Mouse (Mus musculus): ENCODE results near the gene Lin7a. TPM values are rescaled to one million over a fixed set of nuclear protein-coding genes. Genes with fewer than 3 reads are reported as not detected.
A peak's percentile ranks its signal among the peaks of the same experiment; 100 is the strongest.

Lin7a gene
- total RNA-seq, 4 experiments from 2014 or later, result 3.9 to 5.9 (median 4.6) TPM

DNA sequence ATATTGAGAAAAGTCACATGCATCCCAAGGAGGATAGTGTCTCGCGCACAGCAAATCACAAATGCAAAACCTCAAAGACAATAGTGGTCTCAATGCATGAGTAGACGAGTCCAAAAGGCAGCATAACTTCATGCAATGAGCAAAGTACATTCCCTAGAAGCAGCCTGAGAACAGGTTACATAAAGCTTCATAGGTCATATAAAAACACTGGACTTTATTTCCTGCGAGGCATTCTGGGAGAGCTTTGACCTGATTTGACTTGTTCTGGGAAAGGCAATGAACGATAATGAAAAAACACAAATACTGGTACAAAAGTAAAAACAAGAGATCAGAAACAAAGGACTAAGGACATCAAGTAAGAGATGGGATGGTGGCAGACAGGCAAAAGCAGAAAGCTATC lies 54.1 kb downstream of the Lin7a start:
- DNase-seq, result no peak

DNA sequence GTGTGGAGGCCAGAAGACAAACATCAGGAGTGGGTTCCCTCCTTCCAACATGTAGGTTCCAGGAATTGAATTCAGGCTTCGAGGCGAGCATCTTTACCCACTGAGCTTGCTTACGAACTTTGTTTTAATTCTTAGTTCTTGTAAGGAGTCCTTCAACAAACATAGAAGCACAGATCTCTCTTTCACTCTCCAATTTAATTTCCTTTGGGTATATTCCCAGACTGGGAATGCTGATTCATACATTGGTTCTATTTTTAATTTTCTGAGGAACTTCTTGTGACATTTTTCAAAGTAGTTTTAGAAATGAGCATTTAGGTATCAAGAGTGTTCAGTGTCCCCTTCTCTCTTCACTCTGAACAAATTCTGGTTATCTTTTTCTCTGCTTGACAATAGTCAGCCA lies 68.0 kb downstream of the Lin7a start:
- DNase-seq, result no peak

DNA sequence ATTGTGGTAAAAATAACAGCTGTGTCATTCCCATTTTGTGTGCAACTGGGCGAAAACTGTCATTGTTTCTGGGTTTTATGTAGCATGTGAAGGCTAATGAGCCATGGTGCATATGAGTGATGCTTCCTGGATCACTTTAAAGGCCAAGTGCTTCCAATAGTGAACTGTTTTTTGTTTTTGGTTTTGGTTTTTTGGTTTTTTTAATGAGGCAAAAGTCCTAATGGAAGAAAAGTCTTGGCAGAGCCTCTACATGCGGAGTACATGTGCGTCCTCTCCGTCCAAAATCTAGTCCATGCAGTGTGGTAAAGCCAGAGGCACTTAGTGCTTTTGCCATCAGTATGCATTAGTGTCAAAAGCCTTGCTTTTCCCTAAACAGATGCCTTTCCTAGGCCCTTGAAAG lies 69.7 kb downstream of the Lin7a start:
- DNase-seq, result no peak

DNA sequence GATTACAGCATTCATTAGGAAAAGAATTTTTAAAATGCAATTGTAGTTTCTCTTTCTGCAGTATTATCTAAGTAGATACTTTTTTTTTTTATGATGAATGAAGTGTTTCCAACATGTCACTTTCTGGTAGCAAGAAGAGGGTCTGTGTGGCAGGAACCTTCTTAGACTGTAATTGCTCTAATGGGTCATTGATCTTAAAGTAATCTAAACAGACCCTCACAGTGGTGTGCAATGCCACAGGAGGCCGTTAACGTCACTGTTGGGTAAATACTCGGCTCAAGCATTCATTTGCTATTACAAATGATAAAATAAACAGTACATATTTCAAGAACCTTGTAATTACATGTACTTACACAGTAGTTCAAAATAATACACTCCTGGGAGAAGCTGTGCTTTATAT lies 72.7 kb downstream of the Lin7a start:
- no peak for DNase-seq

DNA sequence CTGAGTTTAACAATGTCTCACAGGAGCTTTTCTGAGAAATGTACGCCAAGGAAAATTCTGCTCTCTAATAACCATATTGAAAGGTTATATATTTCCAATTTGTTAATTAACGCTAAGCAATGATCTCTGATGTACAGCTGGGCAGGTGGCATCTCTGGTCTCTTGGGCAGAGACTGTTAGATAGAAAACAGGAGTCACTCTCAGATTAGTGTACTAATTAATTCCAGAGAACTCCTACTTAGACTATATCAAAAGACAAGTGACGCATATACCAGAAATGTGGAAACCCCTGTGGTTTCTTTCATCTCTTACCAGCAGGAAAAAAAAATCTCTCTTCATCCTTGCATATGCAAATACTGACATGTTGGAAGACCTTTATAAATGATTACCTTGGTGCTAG lies 76.4 kb downstream of the Lin7a start:
- no peak for DNase-seq

DNA sequence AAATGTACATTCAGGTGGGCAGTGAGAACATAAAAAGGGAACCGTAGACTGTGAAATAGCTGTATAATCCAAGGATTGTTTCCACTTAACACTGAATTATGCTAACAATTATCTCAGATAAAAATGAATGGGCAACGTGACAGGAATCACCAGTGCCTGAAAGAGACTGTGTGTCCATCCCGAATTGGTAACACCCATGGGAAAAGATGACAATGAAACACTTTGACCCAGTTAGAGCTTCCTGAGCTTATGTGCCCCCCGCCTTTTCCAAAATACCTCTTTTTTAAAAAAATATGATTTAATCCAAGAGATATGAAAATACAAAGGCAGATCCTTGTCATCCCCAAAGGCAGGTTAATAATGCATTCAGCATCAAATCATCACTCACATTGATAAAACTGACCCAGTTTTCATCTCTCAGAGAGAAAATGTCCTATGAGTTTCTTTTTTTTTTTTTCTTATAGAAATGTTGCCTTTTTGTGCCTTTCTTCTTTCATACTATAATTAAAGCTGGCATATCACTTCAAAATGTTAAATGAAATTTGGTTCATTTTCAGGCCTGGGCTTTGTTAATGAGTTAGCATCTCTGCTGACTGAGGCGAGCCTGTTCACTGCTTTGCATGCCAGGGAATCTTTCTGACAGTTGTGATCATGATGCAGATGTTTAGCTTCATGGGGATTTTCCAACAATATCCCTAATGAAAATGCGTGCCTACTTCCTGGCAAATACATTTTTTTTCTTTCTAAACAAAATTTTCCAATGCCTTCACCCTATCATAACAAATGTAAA lies 80.4 kb downstream of the Lin7a start:
- no peak for DNase-seq

DNA sequence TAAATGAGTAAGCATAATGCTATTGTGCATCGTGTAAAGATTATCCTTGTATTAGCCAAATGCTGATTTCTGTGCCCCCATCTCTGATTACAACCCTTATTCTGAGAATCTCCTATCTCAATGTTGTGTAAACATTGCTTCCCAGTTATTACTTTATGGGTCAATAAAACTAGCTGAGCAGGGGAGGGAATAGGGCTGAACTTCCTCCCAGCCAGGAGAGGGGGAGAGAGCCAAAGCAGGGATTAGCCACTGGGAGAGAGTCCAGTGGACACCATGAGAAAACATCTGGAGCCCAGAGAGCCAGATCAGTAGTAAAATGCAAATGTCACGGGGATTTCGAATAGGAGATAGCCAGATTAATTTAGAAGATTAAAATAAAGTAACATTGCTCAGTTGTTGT lies 82.0 kb downstream of the Lin7a start:
- DNase-seq, result no peak

DNA sequence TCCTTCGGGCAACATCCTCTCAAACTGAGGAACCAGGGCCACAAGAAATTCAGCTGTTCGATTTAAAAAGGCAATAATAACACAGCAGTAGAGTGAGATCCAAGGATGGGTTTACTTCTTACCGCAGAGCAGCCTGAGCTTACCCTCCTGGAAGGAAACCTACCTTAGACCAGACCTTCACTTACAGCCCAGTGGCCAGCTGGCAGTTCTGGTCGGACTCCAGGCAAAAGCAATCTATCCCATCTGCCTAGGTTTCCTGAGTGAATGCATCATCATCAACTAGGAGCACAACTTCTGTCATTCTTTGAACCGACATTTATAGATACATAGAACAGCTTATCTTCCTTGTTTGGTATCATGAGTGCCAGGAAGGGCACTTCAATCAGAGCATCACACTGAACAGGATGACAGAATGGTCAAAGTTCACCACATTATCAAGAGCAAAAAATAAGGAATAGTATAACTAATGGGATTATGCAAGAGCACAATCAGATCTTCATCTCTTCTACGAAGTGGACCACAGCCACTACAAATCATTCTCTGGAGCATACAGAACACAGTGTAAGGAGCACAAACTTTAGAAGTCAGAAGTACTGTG lies 87.1 kb downstream of the Lin7a start:
- no peak for DNase-seq

DNA sequence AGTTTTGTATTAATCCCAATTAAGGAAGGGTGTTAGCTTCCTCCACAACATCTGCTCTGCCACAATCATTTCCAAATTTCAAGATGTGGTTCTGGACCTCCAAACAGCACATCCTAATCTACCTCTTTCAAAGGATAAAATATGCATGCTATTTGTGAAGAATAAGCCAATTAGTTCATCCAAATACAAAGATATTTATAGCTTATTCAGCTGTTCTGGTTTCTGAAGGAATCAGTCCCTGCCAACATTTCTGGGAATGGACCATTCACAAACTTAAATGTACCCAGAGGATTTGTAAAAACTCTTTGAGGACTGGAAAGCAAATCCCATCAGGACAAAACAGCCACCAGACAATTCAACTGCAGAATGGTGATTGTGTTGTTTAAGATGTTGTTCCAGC lies 87.8 kb downstream of the Lin7a start:
- DNase-seq, result no peak

DNA sequence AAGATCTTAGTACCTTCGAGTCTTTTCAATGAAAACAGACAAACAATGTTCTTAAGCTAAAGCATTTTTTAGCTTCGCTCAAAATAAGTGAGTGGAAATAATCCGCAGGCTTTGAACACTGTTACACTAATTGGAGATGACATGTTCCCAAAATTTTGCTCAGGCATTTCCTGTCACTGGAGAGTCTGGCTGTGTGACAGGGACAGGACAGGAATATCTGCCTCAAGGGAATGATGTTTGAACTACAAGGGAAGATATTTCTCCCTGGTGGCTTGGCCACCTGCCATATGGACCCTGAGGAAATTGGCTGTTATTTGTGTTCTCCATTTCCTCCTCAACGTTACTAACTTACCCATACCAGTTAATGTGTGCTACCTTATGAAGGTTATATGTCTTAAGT lies 90.1 kb downstream of the Lin7a start:
- DNase-seq, result no peak

DNA sequence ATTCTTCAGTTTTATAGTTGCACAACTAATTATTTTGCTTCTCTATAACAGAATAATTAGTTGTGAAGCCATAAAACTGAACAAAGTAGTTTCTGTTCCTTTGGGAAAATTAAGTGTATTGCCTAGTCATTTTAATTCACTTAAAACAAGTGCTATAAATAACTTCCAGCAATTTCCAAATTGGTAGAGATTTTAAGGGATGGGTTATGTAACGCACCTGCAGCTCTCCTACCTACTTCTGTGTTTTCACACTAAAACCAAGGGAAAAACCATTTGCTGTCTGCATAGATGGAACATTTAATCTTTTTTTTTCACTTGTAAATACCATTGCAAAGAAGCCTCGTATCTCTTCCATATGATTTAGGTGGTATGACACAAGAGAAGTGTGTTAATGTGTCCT lies 90.5 kb downstream of the Lin7a start:
- no peak for DNase-seq

DNA sequence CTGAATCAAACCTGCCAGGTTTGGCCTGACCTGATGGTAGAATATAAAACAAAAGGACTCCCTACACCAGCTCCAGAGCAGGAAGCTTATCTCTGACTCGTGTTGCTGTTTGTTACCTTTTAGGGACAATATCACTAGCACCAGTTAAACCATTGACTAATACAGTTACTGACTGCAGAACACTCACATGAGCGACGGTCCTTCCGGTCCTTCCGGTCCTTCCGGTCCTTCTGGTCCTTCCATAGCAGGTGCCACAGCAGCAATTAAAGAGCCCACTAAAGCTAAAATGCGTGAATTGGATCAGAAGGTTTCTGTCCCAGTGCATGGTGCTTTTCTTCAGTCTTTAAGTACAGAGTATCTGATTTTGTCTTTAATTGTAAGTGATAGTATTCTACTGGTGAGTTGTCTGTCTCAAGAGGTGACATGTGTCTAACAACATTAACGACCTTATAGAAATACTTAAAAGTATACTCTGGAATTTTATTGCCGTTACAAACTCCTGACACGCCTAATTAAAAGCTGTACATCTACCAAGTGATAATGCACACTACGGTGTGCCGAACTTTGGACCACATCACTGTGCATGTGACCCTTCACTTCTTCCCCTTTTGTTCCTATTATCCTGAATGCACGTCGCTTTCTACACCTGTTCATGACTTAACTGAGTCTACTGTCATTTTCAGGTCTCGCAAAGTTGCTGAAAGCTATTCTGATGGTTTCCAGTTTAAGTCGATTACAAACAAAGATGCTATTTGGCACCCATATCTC lies 91.7 kb downstream of the Lin7a start:
- DNase-seq, result no peak

DNA sequence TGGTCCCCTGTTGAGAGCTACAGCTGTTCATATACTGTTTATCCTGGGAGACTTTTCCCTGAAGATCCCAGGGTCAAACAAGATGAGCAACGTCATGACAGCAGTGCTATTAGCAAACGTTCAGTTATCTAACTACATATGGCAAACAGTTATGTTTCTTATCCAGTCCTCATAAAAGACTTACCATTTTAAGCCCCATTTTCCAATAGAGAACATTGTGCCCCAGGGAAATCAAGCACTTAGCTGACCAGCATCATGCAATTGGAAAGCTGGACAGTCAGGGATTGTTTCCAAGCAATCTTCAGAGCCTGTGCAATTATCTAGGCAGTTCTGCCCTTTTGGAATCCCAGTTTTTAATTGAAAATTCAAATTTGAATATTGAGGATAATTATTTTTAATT lies 105.7 kb downstream of the Lin7a start:
- no peak for DNase-seq

DNA sequence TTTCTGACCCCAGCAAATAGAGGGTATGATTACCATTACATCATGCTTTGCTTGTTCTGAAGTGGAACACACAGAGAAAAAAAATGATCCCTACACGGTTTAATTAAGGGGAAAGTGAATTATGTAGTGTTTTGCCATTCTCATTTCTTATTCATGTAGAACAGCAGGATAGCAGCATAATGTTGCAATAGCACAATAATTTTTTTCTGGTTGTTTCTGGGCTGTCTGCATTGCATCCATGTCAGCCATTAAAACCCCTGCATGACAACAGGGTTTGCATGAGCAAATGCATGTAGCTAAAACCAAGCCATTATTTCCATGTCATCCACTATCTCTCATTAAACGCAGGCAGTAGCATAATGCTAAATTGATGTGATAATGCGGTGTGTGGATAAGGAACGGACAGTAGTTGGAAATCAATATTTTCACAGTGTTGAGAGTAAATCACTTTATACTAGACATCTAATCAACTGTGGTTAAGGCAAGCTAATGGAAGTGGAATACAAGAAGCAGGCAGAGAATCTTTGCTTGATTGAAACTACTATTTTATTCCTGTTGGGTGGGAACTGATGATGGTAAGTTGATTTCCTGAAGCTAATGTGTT lies 109.8 kb downstream of the Lin7a start:
- no peak for DNase-seq

DNA sequence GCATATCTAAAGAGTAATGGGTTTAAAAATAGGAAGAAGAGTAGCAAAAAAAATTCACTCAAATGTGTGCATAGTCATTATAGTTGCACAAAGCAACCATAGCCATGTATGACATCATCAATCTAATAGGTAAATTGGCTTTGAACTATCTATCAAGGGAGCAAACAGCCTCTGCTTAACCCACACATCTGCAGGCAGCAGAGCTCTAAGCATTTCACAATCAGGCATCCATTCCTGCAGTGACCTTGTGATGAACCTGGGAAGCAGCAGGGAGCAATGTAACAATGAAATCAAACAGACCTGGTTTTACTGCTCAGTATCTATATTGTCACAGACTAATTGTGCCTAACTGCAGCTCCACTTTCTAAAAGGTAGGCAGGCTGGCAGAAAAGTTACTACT lies 112.3 kb downstream of the Lin7a start:
- DNase-seq, result no peak

DNA sequence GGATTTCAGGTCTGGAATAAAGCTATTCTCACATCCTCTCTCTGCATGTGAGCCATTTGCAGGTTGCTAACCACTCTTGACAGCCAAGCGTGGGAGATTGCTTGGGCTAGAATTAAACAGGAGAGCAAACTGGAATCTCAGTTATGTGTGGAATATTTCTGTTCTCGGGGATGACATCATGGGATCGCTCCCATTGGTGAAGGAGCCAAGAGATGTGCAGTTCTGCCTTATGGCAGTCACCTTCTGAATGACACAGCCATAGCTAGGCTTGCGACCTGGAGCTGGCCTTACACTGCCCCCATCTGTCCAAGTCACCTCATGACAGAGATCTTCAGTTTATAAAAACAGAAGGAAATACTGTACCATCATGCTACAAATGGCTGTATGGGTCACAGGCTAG lies 118.0 kb downstream of the Lin7a start:
- peak; percentile 17 for DNase-seq

DNA sequence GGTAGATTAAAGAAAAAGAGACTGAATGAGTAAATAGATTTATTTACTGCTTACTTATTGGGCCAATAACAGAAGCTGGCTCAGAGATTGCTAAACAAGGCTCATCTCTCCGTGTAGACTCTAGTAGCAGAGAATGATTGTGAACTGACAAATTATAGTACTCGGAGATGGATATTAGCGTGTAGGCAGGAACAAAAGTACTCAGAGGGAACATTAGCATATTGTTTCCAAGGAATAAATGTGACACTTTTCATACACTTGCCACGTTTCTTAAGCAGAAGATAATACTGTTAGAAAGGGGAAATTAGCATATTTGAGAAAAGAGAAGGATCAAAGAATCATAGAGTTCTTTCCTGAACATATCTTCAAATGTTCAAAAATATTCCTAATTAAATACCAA lies 133.9 kb downstream of the Lin7a start:
- no peak for DNase-seq

DNA sequence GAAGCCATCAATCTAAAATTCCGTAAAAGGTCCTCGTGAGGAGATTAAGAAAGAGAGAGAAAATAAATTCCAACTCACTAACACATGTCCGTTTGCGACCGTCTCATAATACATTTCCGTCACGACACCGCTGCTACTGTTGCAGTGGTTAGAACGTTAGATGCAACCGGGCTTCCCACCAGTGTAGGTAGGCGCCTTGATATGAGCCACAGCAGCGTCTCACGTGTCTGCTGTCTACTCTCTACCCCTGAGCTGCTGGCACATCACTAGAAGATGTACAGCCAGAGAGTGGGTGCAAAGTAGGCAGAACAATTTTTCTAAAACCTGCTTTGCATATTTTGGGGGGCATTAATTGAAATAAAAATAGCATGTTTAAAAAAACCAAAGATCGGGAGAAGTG lies 146.8 kb downstream of the Lin7a start:
- no peak for DNase-seq

DNA sequence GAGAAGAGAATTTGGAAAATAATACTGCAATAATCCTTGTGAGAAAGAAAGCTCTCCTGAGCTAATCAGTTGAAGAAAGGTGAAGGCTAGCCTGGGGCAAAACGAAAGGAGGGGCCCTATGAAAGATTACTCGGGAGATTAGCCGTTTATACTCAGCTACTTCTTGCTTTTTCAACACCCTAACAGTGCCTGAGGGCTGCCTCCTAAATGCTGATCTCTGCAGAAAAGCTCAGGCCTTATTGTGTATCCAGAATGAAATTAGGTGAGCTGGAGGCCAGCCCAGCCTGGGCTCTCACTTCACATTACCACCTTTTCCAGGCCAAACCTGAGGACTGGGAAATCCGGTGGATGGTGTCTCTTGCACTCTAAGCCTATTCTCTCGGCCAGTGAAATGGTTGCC lies 165.5 kb downstream of the Lin7a start:
- no peak for DNase-seq

DNA sequence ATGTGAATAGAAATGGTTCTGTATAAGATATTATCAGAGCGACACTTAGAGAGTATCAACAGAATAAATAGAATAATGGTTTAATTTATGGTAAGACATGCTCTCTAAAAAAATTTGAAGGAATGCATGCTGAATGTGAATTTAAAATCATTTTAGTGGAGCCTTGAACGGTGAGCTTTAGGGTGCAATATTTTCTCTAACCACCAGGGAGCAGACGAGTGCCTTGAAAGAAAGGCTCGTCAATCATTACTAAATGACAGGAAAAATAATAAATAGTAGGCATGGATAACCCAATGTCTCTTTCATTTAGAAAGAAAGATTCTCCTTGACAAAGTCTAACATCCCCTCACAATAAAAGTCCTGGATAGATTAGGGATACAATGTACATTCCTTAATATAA lies 171.3 kb downstream of the Lin7a start:
- DNase-seq, result no peak

DNA sequence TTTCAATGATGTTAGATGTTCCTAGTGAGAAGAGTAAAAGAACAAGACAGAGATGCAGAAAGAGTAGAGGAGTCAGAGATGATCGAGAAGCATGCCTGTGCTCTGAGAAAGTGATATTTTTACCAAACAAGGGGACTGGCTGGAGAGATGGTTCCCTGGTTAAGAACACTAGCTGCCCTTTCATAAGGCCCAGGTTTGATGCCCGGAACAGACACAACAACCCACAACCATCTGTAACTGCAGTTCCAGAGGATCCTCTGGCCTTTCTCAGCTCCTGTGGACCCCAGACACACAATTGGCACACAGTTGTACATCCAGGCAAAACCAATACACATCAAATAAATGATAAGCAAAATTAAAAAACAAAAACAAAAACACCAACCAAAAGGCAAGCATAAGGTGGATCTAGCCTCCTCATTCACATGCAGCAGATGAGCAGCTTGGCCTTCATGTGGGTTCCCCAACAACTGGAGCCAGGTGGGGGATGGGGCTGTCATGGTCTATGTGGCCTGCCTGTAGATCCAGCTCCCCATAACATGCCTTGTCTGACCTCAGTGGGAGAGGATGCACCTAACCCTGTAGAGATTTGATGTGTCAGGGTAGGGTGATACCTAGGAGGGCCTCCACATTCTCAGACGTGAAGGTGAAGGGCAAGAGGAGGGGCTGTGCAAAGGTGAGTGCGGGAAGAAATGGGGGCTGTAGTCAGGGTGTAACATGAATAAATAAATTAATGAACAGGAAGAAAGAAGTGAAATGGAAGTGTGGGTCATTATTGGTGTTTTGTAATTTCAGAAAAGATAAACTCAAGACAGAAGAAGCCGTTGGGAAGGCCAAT lies 178.2 kb downstream of the Lin7a start:
- DNase-seq, result no peak

DNA sequence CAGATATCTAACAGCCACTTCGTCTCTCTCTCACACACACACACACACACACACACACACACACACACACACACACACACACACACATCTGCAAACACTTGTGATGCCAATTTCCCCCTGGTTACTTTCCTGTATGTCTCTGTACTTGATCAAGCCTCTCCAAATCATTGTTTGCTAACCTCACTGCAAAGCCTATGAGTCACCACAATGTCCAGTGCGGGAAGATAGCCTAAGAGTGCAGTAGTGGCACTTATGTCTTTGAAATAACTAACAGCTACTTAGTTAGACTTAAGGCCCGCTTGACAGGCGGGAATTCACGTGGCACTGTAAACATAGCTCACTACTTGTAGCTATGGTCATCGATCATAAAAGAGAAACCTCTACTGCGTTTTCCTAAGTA lies 196.3 kb downstream of the Lin7a start:
- DNase-seq, result no peak

Data from adrenal gland, adult 8-10 months (tissue).